Mouse (Mus musculus) cortical plate, adult 2 months (tissue): ENCODE measurements around the gene Cd93. TPM values are rescaled to one million over a fixed set of nuclear protein-coding genes. Genes with fewer than 3 reads are reported as not detected.
A peak's percentile ranks its signal among the peaks of the same experiment; 100 is the strongest.

Experiments used
- H3K27ac ChIP-seq: fragments of 200-500 bp; 2 replicates; pipeline ENCODE4 v1.5.1; 2012; ENCODE audit warnings: low read length, control low read depth, inconsistent platforms; ENCODE audit not compliant: insufficient read depth
- H3K4me1 ChIP-seq: fragments of 200-500 bp; 2 replicates; pipeline ENCODE4 v1.6.1; 2011; ENCODE audit warnings: low read length; ENCODE audit not compliant: control insufficient read depth, insufficient read depth
- H3K4me3 ChIP-seq: fragments of 200-500 bp; 2 replicates; pipeline ENCODE4 v1.5.1; 2011; ENCODE audit warnings: mild to moderate bottlenecking, low read length, control low read depth; ENCODE audit not compliant: insufficient read depth
- CTCF ChIP-seq: fragments of 200-500 bp; IDR thresholded peaks from 2 replicates; pipeline ENCODE4 v1.5.1; 2011; ENCODE audit warnings: mild to moderate bottlenecking, control low read depth, low read length; ENCODE audit not compliant: insufficient read depth; ENCODE audit errors: extremely low read depth
- POLR2A ChIP-seq: fragments of 200-500 bp; IDR thresholded peaks from 2 replicates; pipeline ENCODE4 v1.6.1; 2011; ENCODE audit warnings: mild to moderate bottlenecking, low read length, control low read depth; ENCODE audit not compliant: insufficient read depth; ENCODE audit errors: extremely low read depth
- polyA plus RNA-seq: library from polyadenylated mRNA; depleted of rRNA; stranded (reverse); fragments of >200 nt; gene quantifications from 2 replicates; pipeline ENCODE4 v1.2.3, GENCODE M21; 2012

Gene Cd93
- polyA plus RNA-seq, 1 experiment: 4.0 TPM

- H3K27ac ChIP-seq: peak overlapping the region; percentile 26; the same call in 1 of the 2 replicates
- no peaks in the 10 kb centered on the region for H3K4me1 ChIP-seq
- H3K4me3 ChIP-seq: peak overlapping the region; percentile 0; the same call in 1 of the 2 replicates
- TF ChIP-seq CTCF (no peak), POLR2A (no peak)
These were observed 36.1 kb downstream of the Cd93 start for GRCm38 (mm10) chr2:148406971-148407869.

- Histone ChIP-seq H3K4me3 (0 out of 2 replicates have a peak overlapping the region, but pooled peaks have one; percentile 0), H3K27ac (no peak overlapping the region; the same call in 1 of the 2 replicates), H3K4me1 (no peaks in the 10 kb centered on the region)
- TF ChIP-seq CTCF (no peak), POLR2A (no peak)
These were observed 37.0 kb downstream of the Cd93 start for GRCm38 (mm10) chr2:148406160-148406970.

GRCm38 (mm10) chr2:148404906-148405305 lies 38.5 kb downstream of the Cd93 start:
- TF ChIP-seq CTCF (no peak), POLR2A (no peak)
- Histone ChIP-seq H3K4me1 (no peaks in the 10 kb centered on the region), H3K27ac (no peak overlapping the region), H3K4me3 (no peak overlapping the region)

DNA sequence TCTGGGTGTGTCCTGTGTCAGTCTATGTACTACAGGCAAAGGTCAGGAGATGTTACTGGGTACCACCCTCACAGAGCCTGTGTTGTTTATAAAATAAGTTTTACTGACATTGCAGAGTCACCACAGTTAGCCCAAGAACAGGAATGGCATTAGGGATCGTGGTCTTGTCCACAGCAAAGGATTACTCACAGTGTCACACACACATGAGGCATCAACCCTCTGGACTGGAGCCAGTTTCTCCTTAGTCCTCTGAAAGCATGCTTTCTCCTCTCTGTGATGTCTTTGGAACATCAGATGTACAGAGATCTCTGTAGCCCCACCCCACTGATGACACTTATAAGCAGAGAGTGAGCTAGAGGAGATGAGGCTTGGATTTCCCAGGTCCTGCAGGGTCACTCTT lies 41.1 kb downstream of the Cd93 start:
- Histone ChIP-seq H3K4me1 (no peaks in the 10 kb centered on the region), H3K27ac (no peak overlapping the region), H3K4me3 (no peak overlapping the region)
- TF ChIP-seq CTCF (no peak), POLR2A (no peak)

GRCm38 (mm10) chr2:148398901-148399685 lies 44.3 kb downstream of the Cd93 start:
- no peak for TF ChIP-seq POLR2A
- TF ChIP-seq CTCF: no peak
- H3K27ac ChIP-seq: no peak overlapping the region
- H3K4me1 ChIP-seq: no peaks in the 10 kb centered on the region
- H3K4me3 ChIP-seq: peak overlapping the region; percentile 13

- TF ChIP-seq POLR2A (no peak), CTCF (no peak)
- Histone ChIP-seq H3K4me3 (peak overlapping the region; percentile 78), H3K4me1 (no peaks in the 10 kb centered on the region), H3K27ac (peak overlapping the region; percentile 5; the same call in 1 of the 2 replicates)
These were observed 45.6 kb downstream of the Cd93 start for GRCm38 (mm10) chr2:148397784-148398100.

- peak overlapping the region; percentile 83 for H3K27ac ChIP-seq
These were observed 46.2 kb downstream of the Cd93 start for GRCm38 (mm10) chr2:148397015-148397783.

GRCm38 (mm10) chr2:148396209-148396608 lies 47.2 kb downstream of the Cd93 start:
- TF ChIP-seq CTCF: no peak
- peak; percentile 46; the same call in 1 of the 2 replicates for TF ChIP-seq POLR2A
- Histone ChIP-seq H3K4me3 (peak overlapping the region; percentile 78), H3K4me1 (no peaks in the 10 kb centered on the region), H3K27ac (peak overlapping the region; percentile 83)

More at GRCm38 (mm10) chr2:148397015-148397783, 46.2 kb downstream of the Cd93 start:
- no peaks in the 10 kb centered on the region for H3K4me1 ChIP-seq
- peak overlapping the region; percentile 78 for H3K4me3 ChIP-seq
- TF ChIP-seq CTCF (no peak), POLR2A (0 out of 2 replicates have a peak, but pooled peaks have one; percentile 13)
